Comparison of ENCODE assay signal across 8 mouse cellular contexts in the genomic region with DNA sequence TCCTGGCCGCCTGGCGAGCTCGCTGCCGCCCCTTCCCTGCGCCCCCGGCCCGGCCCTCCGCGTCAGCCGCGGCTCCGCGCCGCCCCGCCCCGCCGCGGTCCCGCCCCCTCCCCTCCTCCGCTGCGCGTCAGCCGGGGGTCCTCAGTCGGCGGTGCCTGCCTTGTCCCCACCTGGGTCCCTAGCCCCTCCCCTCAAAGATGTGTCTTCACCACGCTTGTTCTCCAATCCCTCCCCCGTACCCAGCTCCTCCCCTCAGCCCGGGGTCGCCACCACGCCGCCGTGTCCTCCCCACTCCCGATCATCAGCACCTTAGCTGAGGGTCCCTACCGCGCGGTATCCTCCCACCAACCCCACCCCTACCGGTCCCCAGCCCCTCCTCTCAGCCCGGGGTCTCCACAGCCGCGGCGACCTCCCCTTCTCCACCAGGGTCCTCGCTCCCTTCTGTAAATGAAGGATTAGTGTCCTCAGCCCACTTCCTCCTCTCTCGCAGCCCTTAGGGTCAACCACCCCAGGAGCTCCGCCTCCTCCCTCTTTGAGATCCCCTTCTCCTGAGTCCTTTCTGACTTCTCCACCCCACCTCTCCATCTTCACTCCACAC. TPM values are rescaled to one million over a fixed set of nuclear protein-coding genes. Genes with fewer than 3 reads are reported as not detected.
ATAC-seq lines count a peak whose summit lies in the region.
"Not testable (repeated sequence)": the region's sequence is repeated elsewhere in the genome, so short reads cannot be mapped to it uniquely, and the experiment has no call there.

No protein-coding gene starts in this region.

- H3K27me3 ChIP-seq in forebrain, embryonic 13.5 days; heart, embryonic 15.5 days; limb, embryonic 13.5 days; lung, embryonic 15.5 days; midbrain, embryonic 16.5 days (ENCODE audit: control insufficient read depth, insufficient read depth, low read depth, low read length); stomach, embryonic 15.5 days (replicated peaks): not testable (repeated sequence)

- ATAC-seq in cerebellum, adult (ENCODE audit: insufficient number of reproducible peaks, low FRiP score, low TSS enrichment): peak; percentile 59
- peak; percentile 95 for ATAC-seq in forebrain, embryonic 13.5 days
- peak; percentile 86 for ATAC-seq in heart, embryonic 15.5 days (replicated peaks; ENCODE audit: insufficient number of reproducible peaks, insufficient read depth, low FRiP score, low read depth)
- peak; percentile 57 for ATAC-seq in inflammation-experienced regulatory T-cells, adult 6 months
- peak; percentile 96 for ATAC-seq in limb, embryonic 13.5 days (ENCODE audit: low FRiP score, low read depth)
- ATAC-seq in lung, embryonic 15.5 days (ENCODE audit: borderline replicate concordance, extremely low read depth, low FRiP score, low TSS enrichment): peak; percentile 89
- ATAC-seq in midbrain, embryonic 16.5 days: peak; percentile 92
- peak; percentile 75 for ATAC-seq in stomach, embryonic 15.5 days (ENCODE audit: insufficient read depth, low FRiP score, low read depth)

- not testable (repeated sequence) for H3K4me2 ChIP-seq in forebrain, embryonic 13.5 days; heart, embryonic 15.5 days; limb, embryonic 13.5 days (replicated peaks); lung, embryonic 15.5 days; midbrain, embryonic 16.5 days (ENCODE audit: low read length); stomach, embryonic 15.5 days

- no CpG with 5 or more reads among the region's 44 CpGs for WGBS in forebrain, embryonic 13.5 days
- WGBS in heart, embryonic 15.5 days: no CpG with 5 or more reads among the region's 44 CpGs
- no CpG with 5 or more reads among the region's 44 CpGs for WGBS in limb, embryonic 13.5 days
- WGBS in lung, embryonic 15.5 days: no CpG with 5 or more reads among the region's 44 CpGs
- WGBS in midbrain, embryonic 16.5 days: no CpG with 5 or more reads among the region's 44 CpGs
- no CpG with 5 or more reads among the region's 44 CpGs for WGBS in stomach, embryonic 15.5 days

- H3K9ac ChIP-seq in forebrain, embryonic 13.5 days; heart, embryonic 15.5 days; limb, embryonic 13.5 days; lung, embryonic 15.5 days; midbrain, embryonic 16.5 days (ENCODE audit: low read depth, low read length); stomach, embryonic 15.5 days: not testable (repeated sequence)

- not testable (repeated sequence) for H3K9me3 ChIP-seq in forebrain, embryonic 13.5 days (replicated peaks); heart, embryonic 15.5 days (replicated peaks); limb, embryonic 13.5 days; lung, embryonic 15.5 days; midbrain, embryonic 16.5 days (replicated peaks; ENCODE audit: control insufficient read depth, low read length, poor library complexity, severe bottlenecking); stomach, embryonic 15.5 days

- H3K36me3 ChIP-seq in forebrain, embryonic 13.5 days (ENCODE audit: poor library complexity, severe bottlenecking); heart, embryonic 15.5 days; lung, embryonic 15.5 days; midbrain, embryonic 16.5 days (ENCODE audit: control insufficient read depth, insufficient read depth, low read length); stomach, embryonic 15.5 days: not testable (repeated sequence)
- peaks cover 12% of the 10 kb centered on the region for H3K36me3 ChIP-seq in limb, embryonic 13.5 days

- not testable (repeated sequence) for H3K4me3 ChIP-seq in forebrain, embryonic 13.5 days; heart, embryonic 15.5 days; limb, embryonic 13.5 days; lung, embryonic 15.5 days; midbrain, embryonic 16.5 days (ENCODE audit: low read depth, low read length); stomach, embryonic 15.5 days (replicated peaks)

- H3K27ac ChIP-seq in forebrain, embryonic 13.5 days; heart, embryonic 15.5 days; limb, embryonic 13.5 days; lung, embryonic 15.5 days; midbrain, embryonic 16.5 days (ENCODE audit: low read length); stomach, embryonic 15.5 days: not testable (repeated sequence)

- H3K4me1 ChIP-seq in forebrain, embryonic 13.5 days: peaks cover 13% of the 10 kb centered on the region
- not testable (repeated sequence) for H3K4me1 ChIP-seq in heart, embryonic 15.5 days (replicated peaks); lung, embryonic 15.5 days; stomach, embryonic 15.5 days
- peaks cover 12% of the 10 kb centered on the region for H3K4me1 ChIP-seq in limb, embryonic 13.5 days
- H3K4me1 ChIP-seq in midbrain, embryonic 16.5 days (ENCODE audit: control insufficient read depth, insufficient read depth, low read length): peaks cover 14% of the 10 kb centered on the region

RNA-seq across cellular contexts. Expression of a gene that starts 0.6 kb away (rescaled TPM):
- polyA plus RNA-seq in forebrain, embryonic 13.5 days (2015; fragmentation: Nextera tagmentation; extraction: Ambion mirVana): 20.5 and 22.0 TPM in 2 replicates
- 21.2 and 28.1 TPM in 2 replicates for polyA plus RNA-seq in heart, embryonic 15.5 days (2015; fragmentation: Nextera tagmentation; extraction: Ambion mirVana)
- 10 to 100 TPM in 1 of 3 experiments, 1 to 10 TPM in 2; 8.9 to 13.4 (median 9.3) TPM for polyA plus RNA-seq in inflammation-experienced regulatory T-cells, adult 6 months (2017; shearing (Covaris generic))
- 32.1 and 34.6 TPM in 2 replicates for polyA plus RNA-seq in limb, embryonic 13.5 days (2015; fragmentation: Nextera tagmentation; extraction: Ambion mirVana)
- polyA plus RNA-seq in lung, embryonic 15.5 days (2015; fragmentation: Nextera tagmentation; extraction: Ambion mirVana): 39.1 and 39.4 TPM in 2 replicates
- polyA plus RNA-seq in midbrain, embryonic 16.5 days (2015; fragmentation: Nextera tagmentation; extraction: Ambion mirVana): 12.8 and 14.2 TPM in 2 replicates
- polyA plus RNA-seq in stomach, embryonic 15.5 days (2015; fragmentation: Nextera tagmentation; extraction: Ambion mirVana): 41.0 and 46.2 TPM in 2 replicates

RNA-seq across cellular contexts. Expression of a gene that starts 16.6 kb away (rescaled TPM):
- polyA plus RNA-seq in forebrain, embryonic 13.5 days (2015; fragmentation: Nextera tagmentation; extraction: Ambion mirVana): 12.4 and 15.6 TPM in 2 replicates
- 5.4 and 7.1 TPM in 2 replicates for polyA plus RNA-seq in heart, embryonic 15.5 days (2015; fragmentation: Nextera tagmentation; extraction: Ambion mirVana)
- 10 to 100 TPM; 41.8 to 63.4 (median 58.7) TPM for polyA plus RNA-seq in inflammation-experienced regulatory T-cells, adult 6 months (2017; shearing (Covaris generic))
- polyA plus RNA-seq in limb, embryonic 13.5 days (2015; fragmentation: Nextera tagmentation; extraction: Ambion mirVana): 10.9 and 11.0 TPM in 2 replicates
- polyA plus RNA-seq in lung, embryonic 15.5 days (2015; fragmentation: Nextera tagmentation; extraction: Ambion mirVana): 9.3 and 11.2 TPM in 2 replicates
- polyA plus RNA-seq in midbrain, embryonic 16.5 days (2015; fragmentation: Nextera tagmentation; extraction: Ambion mirVana): 8.6 and 10.0 TPM in 2 replicates
- 8.3 and 11.1 TPM in 2 replicates for polyA plus RNA-seq in stomach, embryonic 15.5 days (2015; fragmentation: Nextera tagmentation; extraction: Ambion mirVana)

RNA-seq across cellular contexts. Expression of a gene that starts 16.9 kb away (rescaled TPM):
- 1.1 TPM in 1 of 2 replicates, not detected in the other for polyA plus RNA-seq in forebrain, embryonic 13.5 days (2015; fragmentation: Nextera tagmentation; extraction: Ambion mirVana)
- polyA plus RNA-seq in heart, embryonic 15.5 days (2015; fragmentation: Nextera tagmentation; extraction: Ambion mirVana): 0.94 TPM in 1 of 2 replicates, not detected in the other
- polyA plus RNA-seq in inflammation-experienced regulatory T-cells, adult 6 months (2017; shearing (Covaris generic)): 1 to 10 TPM in 2 of 3 experiments, not detected in 1; 1.8 to 2.0 TPM
- 0.86 TPM in 1 of 2 replicates, not detected in the other for polyA plus RNA-seq in limb, embryonic 13.5 days (2015; fragmentation: Nextera tagmentation; extraction: Ambion mirVana)
- not detected in 2 replicates for polyA plus RNA-seq in lung, embryonic 15.5 days (2015; fragmentation: Nextera tagmentation; extraction: Ambion mirVana)
- 0.66 TPM in 1 of 2 replicates, not detected in the other for polyA plus RNA-seq in midbrain, embryonic 16.5 days (2015; fragmentation: Nextera tagmentation; extraction: Ambion mirVana)
- polyA plus RNA-seq in stomach, embryonic 15.5 days (2015; fragmentation: Nextera tagmentation; extraction: Ambion mirVana): not detected in 2 replicates

RNA-seq across cellular contexts. Expression of a gene that starts 18.7 kb away (rescaled TPM):
- 28.8 and 31.6 TPM in 2 replicates for polyA plus RNA-seq in forebrain, embryonic 13.5 days (2015; fragmentation: Nextera tagmentation; extraction: Ambion mirVana)
- 28.9 and 30.9 TPM in 2 replicates for polyA plus RNA-seq in heart, embryonic 15.5 days (2015; fragmentation: Nextera tagmentation; extraction: Ambion mirVana)
- polyA plus RNA-seq in inflammation-experienced regulatory T-cells, adult 6 months (2017; shearing (Covaris generic)): 10 to 100 TPM; 15.3 to 22.6 (median 20.1) TPM
- polyA plus RNA-seq in limb, embryonic 13.5 days (2015; fragmentation: Nextera tagmentation; extraction: Ambion mirVana): 31.5 and 32.7 TPM in 2 replicates
- polyA plus RNA-seq in lung, embryonic 15.5 days (2015; fragmentation: Nextera tagmentation; extraction: Ambion mirVana): 35.6 and 38.2 TPM in 2 replicates
- polyA plus RNA-seq in midbrain, embryonic 16.5 days (2015; fragmentation: Nextera tagmentation; extraction: Ambion mirVana): 24.1 and 26.2 TPM in 2 replicates
- polyA plus RNA-seq in stomach, embryonic 15.5 days (2015; fragmentation: Nextera tagmentation; extraction: Ambion mirVana): 37.5 and 39.3 TPM in 2 replicates

RNA-seq across cellular contexts. Expression of a gene that starts 18.7 kb away (rescaled TPM):
- polyA plus RNA-seq in forebrain, embryonic 13.5 days (2015; fragmentation: Nextera tagmentation; extraction: Ambion mirVana): 7.9 and 8.4 TPM in 2 replicates
- polyA plus RNA-seq in heart, embryonic 15.5 days (2015; fragmentation: Nextera tagmentation; extraction: Ambion mirVana): 2.4 and 4.7 TPM in 2 replicates
- polyA plus RNA-seq in inflammation-experienced regulatory T-cells, adult 6 months (2017; shearing (Covaris generic)): under 1 TPM in 2 of 3 experiments, not detected in 1; 0.72 to 0.99 TPM
- 3.9 and 5.6 TPM in 2 replicates for polyA plus RNA-seq in limb, embryonic 13.5 days (2015; fragmentation: Nextera tagmentation; extraction: Ambion mirVana)
- polyA plus RNA-seq in lung, embryonic 15.5 days (2015; fragmentation: Nextera tagmentation; extraction: Ambion mirVana): 8.2 and 8.6 TPM in 2 replicates
- polyA plus RNA-seq in midbrain, embryonic 16.5 days (2015; fragmentation: Nextera tagmentation; extraction: Ambion mirVana): 8.8 and 9.2 TPM in 2 replicates
- polyA plus RNA-seq in stomach, embryonic 15.5 days (2015; fragmentation: Nextera tagmentation; extraction: Ambion mirVana): 5.2 and 7.6 TPM in 2 replicates
